Mouse (Mus musculus): ENCODE results near the gene Sbno2. TPM values are rescaled to one million over a fixed set of nuclear protein-coding genes. Genes with fewer than 3 reads are reported as not detected.
"Not testable (repeated sequence)": the region's sequence is repeated elsewhere in the genome, so short reads cannot be mapped to it uniquely, and the experiment has no call there.

Sbno2 gene
- polyA plus RNA-seq, 1 experiment from 2014 or later = 14.8 TPM

DNA sequence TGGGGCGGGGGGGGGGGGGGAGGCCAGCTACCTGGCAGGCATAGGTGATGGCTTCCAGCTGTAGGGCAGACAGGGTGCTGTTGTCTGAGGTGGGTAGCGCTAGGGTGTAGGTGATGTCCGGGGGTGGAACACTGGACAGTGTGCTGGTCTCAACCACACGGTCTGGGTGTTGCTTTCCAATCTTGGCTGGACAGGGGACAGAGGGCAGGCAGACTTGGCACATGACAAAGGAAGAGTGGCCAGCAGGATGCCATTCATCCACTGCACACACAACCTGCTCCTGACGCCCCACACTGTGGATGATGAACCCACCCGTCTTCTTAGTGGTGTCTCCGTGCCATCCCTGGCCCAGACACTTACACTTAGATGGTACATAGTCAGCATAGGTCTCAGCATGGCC lies 36.1 kb downstream of the Sbno2 start:
- no peak overlapping the region for H3K4me3 ChIP-seq (replicated peaks)
- no peaks in the 10 kb centered on the region for H3K27me3 ChIP-seq (replicated peaks)
- no peaks in the 10 kb centered on the region for H3K9me3 ChIP-seq
- H3K9ac ChIP-seq = no peak overlapping the region
- peaks cover 3% of the 10 kb centered on the region for H3K36me3 ChIP-seq
- H3K27ac ChIP-seq = no peak overlapping the region
- no peak overlapping the region for H3K4me2 ChIP-seq
- ATAC-seq (ENCODE audit: insufficient read depth, low FRiP score, low read depth) = no peak
- peaks cover 14% of the 10 kb centered on the region for H3K4me1 ChIP-seq
- WGBS = 86% methylated on average over 6 of the region's 7 CpGs

DNA sequence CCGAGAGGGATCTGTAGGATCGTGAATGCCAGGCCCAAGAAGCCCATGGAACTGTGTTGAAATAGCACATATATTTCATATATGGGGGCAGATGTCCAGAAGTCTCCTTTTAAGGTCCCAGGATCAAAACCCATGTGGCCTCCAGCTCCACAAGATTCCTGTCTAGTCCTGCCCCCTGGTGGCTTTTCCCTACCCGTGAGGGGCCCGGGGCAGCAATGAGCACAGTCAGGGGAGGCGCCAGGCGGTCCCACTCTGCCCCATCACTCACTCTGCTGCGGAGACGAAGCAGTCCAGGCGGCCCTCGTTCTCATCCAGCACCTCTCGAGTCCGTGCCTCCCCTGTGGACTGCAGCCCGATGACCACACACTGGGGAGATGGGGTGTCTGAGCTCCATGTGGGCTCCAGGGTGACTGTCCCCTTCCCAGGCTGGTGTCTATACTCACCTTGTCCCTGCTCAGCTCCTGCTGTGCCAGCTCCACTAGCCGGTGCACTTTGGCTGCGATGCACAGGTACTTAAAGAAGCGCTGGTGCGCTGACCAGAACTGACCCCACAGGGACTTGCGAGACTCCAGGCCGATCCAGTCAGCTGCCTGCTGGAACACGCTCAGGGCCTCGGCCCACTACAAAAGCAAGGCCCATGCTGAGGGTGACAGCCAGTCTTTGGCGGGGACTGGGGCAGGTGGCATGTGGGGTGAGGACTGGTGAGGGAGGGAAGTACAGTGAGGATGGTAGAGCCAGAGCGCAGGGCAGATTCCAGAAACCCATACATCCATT lies 41.3 kb downstream of the Sbno2 start:
- H3K36me3 ChIP-seq = peaks cover 28% of the 10 kb centered on the region
- H3K9me3 ChIP-seq = no peaks in the 10 kb centered on the region
- H3K4me1 ChIP-seq = no peaks in the 10 kb centered on the region
- ATAC-seq (ENCODE audit: insufficient read depth, low FRiP score, low read depth) = no peak
- H3K27ac ChIP-seq = no peak overlapping the region
- H3K4me3 ChIP-seq (replicated peaks) = no peak overlapping the region
- no peaks in the 10 kb centered on the region for H3K27me3 ChIP-seq (replicated peaks)
- 73% methylated on average over 23 of the region's 23 CpGs for WGBS
- no peak overlapping the region for H3K9ac ChIP-seq
- H3K4me2 ChIP-seq = no peak overlapping the region

DNA sequence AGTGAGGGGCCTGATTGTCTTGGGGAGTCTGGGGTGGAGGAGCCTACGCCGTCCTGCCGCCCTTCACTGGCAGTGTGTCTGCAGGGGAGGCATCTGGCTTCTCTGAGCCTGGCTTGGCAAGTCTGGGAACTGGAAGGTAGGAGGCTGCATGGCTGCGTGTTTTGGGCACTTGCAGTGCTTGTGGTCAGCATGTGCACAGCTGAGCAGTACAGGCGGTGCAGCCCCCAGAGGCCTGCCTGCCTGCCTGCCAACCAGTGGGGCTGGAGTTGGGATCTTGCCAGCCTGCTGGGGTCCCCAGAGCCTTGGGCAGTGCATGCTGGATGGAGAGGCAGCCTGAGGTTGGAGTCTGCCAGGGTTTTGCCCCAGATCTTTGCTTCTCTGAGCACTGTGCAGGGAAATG lies 42.3 kb downstream of the Sbno2 start:
- 86% methylated on average over 5 of the region's 5 CpGs for WGBS
- Histone ChIP-seq H3K27me3 (replicated peaks) (no peaks in the 10 kb centered on the region), H3K36me3 (peaks cover 35% of the 10 kb centered on the region), H3K27ac (no peak overlapping the region), H3K4me2 (no peak overlapping the region), H3K9me3 (no peaks in the 10 kb centered on the region), H3K4me1 (no peaks in the 10 kb centered on the region), H3K9ac (no peak overlapping the region), H3K4me3 (replicated peaks) (no peak overlapping the region)
- ATAC-seq (ENCODE audit: insufficient read depth, low FRiP score, low read depth) = no peak

DNA sequence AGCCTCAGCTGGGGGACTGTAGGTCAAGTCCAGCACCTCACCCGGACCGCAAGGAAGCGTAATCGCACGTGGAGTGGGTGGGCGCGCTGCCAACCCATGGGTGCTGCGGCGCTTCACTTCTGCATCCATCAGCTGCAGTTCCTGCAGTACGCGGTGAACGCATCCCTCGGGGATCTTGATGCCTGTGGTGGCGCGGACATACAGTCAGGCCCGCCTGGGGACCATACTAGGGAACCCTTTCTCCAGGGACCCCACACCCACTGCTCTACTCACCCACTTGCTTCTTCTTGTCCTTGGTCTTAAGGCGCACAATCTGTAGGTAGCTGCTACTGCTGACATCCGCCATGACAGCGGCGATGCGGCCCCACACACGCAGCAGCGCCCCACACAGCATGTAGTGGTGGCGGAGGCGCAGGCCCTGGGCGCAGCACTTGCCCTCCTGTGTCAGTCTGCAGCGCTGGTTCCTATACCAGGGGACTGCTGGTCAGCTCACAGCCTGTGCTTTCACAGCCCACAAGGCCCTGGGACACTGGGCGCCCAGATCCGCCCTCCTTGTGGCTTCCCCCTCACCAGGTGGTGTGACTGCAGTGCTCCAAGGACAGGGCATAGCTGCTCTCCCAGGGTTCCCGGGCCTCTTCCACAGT lies 47.6 kb downstream of the Sbno2 start:
- Histone ChIP-seq H3K36me3 (peaks cover 37% of the 10 kb centered on the region), H3K27ac (no peak overlapping the region), H3K27me3 (replicated peaks) (no peaks in the 10 kb centered on the region), H3K9ac (no peak overlapping the region), H3K4me3 (replicated peaks) (no peak overlapping the region), H3K4me2 (no peak overlapping the region), H3K9me3 (no peaks in the 10 kb centered on the region), H3K4me1 (peaks cover 16% of the 10 kb centered on the region)
- 80% methylated on average over 30 of the region's 30 CpGs for WGBS
- no peak for ATAC-seq (ENCODE audit: insufficient read depth, low FRiP score, low read depth)

DNA sequence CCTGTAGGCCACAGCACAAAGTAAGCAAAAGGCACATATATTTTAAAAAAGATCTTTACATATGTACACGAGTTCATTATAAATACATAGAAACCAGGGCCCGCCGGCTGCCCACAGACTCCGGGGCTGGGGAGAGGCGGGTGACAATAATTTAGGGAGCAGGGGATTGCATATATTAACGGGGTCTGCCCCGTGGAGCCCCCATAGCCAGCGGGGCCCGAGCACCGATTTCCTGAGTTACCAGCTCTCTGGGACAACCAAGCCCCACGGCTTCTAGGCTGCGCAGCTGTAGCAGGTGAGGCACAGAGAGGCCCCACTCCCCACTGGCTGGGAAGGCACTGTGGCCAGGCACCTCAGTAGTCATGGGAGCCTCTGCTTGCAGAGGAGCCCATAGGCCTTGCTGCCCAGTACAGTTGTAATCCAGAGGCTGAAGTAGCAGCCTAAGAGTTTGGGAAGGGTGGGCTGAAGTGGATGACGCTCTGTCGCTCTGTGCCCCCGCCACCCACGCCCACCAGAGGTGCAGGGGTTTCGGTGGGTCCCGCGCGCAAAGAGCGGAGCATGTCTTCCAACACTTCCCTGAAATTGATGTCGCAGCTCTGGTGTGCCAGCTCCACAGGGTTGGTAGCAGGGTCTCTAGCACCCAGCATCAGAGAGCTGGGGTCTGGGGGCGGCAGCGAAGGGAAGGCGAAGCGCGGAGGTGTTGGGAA lies 48.2 kb downstream of the Sbno2 start:
- Histone ChIP-seq H3K4me2 (no peak overlapping the region), H3K4me3 (replicated peaks) (no peak overlapping the region), H3K27ac (no peak overlapping the region), H3K36me3 (peaks cover 31% of the 10 kb centered on the region), H3K4me1 (peaks cover 22% of the 10 kb centered on the region), H3K9me3 (no peaks in the 10 kb centered on the region), H3K27me3 (replicated peaks) (no peaks in the 10 kb centered on the region), H3K9ac (no peak overlapping the region)
- ATAC-seq (ENCODE audit: insufficient read depth, low FRiP score, low read depth) = no peak
- WGBS = 88% methylated on average over 27 of the region's 27 CpGs

DNA sequence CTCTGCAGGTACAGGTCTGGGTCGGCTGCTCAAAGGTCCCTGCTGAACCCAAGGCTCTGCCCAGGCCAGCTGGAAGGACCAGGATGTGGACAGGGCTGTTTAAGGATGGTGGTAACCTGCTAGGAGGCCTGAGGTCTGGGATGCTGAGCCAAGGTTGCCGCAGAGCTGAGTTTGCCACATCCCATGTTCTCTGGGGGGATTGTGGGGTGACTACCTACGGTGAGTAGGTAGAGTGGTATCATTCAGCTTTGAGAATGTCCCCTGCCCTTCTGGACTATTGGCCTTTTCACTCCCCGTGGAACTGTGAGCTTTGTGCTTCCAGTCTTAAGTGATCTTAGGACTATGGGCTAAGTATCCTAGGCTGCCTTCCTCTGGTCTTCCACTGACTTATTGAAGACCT lies 48.9 kb downstream of the Sbno2 start:
- H3K4me1 ChIP-seq = peaks cover 25% of the 10 kb centered on the region
- H3K27me3 ChIP-seq (replicated peaks) = no peaks in the 10 kb centered on the region
- ATAC-seq (ENCODE audit: insufficient read depth, low FRiP score, low read depth) = no peak
- no peak overlapping the region for H3K9ac ChIP-seq
- no peak overlapping the region for H3K4me2 ChIP-seq
- WGBS = 83% methylated on average over 4 of the region's 4 CpGs
- H3K27ac ChIP-seq = no peak overlapping the region
- H3K9me3 ChIP-seq = no peaks in the 10 kb centered on the region
- H3K4me3 ChIP-seq (replicated peaks) = no peak overlapping the region
- H3K36me3 ChIP-seq = peaks cover 29% of the 10 kb centered on the region

DNA sequence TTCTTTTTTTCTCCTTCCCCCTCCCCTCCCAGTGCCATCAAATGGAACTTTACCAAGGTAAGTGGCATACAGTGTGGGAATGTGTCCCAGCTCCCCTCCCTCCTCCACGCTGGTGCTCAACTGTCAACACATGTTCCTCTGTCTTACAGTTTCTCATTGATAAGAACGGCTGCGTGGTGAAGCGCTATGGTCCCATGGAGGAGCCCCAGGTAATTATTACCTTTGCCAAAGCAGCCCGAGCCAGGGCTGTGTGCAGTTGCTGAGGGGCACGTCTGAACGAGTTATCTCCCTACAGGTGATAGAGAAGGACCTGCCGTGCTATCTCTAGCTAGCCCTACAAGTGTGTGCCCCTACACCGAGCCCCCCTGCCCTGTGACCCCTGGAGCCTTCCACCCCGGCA lies 49.5 kb downstream of the Sbno2 start:
- Histone ChIP-seq H3K4me2 (no peak overlapping the region), H3K27me3 (replicated peaks) (no peaks in the 10 kb centered on the region), H3K27ac (peak overlapping the region; percentile 18; the same call in 1 of the 2 replicates), H3K9ac (no peak overlapping the region), H3K4me3 (replicated peaks) (no peak overlapping the region), H3K4me1 (peaks cover 28% of the 10 kb centered on the region), H3K36me3 (peaks cover 29% of the 10 kb centered on the region), H3K9me3 (no peaks in the 10 kb centered on the region)
- 68% methylated on average over 10 of the region's 10 CpGs for whole genome bisulfite sequencing
- ATAC-seq (ENCODE audit: insufficient read depth, low FRiP score, low read depth) = no peak

DNA sequence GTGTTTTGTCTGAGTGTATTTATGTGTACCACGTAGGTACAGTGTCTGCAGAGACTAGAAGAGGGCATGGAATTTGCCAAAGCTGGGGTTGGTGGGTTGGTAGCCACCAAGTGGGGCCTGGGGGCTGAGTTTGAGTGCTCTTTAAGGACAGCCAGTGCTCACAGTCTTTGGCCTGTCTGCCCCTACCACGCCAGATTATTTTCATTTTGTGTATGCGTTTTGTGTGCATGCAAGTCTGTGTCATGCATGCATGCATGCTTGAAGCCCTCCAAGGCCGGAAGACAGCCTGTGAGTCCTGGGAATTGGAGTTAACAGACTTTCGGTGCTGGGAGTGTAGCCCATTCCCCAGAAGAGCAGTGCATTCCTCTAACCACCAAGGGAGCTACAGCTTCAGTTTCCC lies 50.0 kb downstream of the Sbno2 start:
- 70% methylated on average over 5 of the region's 5 CpGs for WGBS
- no peaks in the 10 kb centered on the region for H3K27me3 ChIP-seq (replicated peaks)
- no peak overlapping the region for H3K9ac ChIP-seq
- H3K27ac ChIP-seq = peak overlapping the region; percentile 18
- H3K4me2 ChIP-seq = peak overlapping the region; percentile 77
- ATAC-seq (ENCODE audit: insufficient read depth, low FRiP score, low read depth) = no peak
- peaks cover 28% of the 10 kb centered on the region for H3K4me1 ChIP-seq
- H3K36me3 ChIP-seq = peaks cover 29% of the 10 kb centered on the region
- no peaks in the 10 kb centered on the region for H3K9me3 ChIP-seq
- peak overlapping the region; percentile 81 for H3K4me3 ChIP-seq (replicated peaks)

DNA sequence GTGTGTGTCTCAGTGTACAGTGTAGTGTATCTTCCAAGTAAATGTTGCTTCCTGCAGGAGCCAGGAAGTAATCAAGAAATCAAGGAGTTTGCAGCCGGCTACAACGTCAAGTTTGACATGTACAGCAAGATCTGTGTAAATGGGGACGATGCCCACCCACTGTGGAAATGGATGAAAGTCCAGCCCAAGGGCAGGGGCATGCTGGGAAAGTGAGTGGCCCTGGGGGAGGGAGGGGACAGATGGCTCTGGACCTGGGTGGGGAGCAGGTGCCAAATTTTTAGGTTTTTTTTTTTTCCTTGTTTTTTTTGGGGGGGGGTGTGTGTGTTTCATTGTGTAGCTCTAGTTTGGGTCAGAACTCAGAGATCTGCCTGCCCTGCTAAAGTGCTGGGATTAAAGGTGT lies 50.5 kb downstream of the Sbno2 start:
- H3K27me3 ChIP-seq (replicated peaks); H3K9me3 ChIP-seq; H3K9ac ChIP-seq; H3K27ac ChIP-seq; ATAC-seq (ENCODE audit: insufficient read depth, low FRiP score, low read depth): not testable (repeated sequence)
- Histone ChIP-seq H3K4me2 (peak overlapping the region; percentile 77), H3K36me3 (peaks cover 29% of the 10 kb centered on the region), H3K4me3 (replicated peaks) (peak overlapping the region; percentile 81), H3K4me1 (peaks cover 28% of the 10 kb centered on the region)
- 18% methylated on average over 3 of the region's 3 CpGs for WGBS

DNA sequence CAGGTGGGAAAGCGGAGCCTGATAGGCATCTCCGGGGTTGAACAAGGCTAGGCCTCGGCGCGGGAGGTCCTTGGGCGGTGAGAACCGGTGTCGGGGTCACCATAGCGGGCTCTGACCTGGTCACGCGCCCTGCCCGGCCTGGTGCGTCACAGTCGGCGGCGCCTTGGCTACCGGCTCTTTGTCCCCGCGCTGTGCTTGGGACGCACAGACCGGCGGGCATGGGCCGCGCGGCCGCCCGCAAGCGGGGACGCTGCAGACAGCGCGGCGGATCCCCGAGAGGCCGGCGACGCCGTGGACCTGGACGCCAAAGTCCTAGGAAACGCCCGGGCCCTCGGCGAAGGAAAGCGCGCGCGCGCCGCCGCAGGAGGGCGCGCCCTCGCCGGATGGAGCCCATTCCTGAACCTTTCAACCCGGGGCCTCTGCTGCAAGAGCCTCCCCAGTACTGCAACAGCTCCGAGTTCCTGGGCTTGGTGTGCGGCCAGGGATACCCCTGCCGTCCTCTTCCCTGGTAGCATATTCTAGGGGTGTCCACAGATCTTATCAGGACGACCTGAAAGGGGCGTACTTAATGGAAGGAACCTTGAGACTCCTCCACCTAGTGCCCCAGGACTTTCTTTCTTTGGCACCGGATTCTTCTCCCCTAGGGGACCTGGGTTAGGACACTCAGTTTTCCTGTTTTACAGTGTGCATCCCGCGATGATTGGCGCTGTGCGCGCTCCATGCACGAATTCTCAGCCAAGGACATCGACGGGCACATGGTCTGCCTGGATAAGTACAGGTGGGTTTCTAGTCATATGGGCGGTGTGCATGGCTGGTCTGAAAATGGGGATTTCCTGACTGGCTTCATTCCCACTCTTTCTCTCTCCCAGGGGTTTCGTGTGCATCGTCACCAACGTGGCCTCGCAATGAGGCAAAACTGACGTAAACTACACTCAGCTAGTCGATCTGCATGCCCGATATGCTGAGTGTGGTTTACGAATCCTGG lies 51.2 kb downstream of the Sbno2 start:
- peaks cover 28% of the 10 kb centered on the region for H3K4me1 ChIP-seq
- peak overlapping the region; percentile 81 for H3K4me3 ChIP-seq (replicated peaks)
- H3K9me3 ChIP-seq = no peaks in the 10 kb centered on the region
- under 1% methylated on average over 73 of the region's 77 CpGs for WGBS
- H3K4me2 ChIP-seq = peak overlapping the region; percentile 77
- H3K9ac ChIP-seq = peak overlapping the region; percentile 94
- peaks cover 26% of the 10 kb centered on the region for H3K36me3 ChIP-seq
- peak; percentile 30 for ATAC-seq (ENCODE audit: insufficient read depth, low FRiP score, low read depth)
- no peaks in the 10 kb centered on the region for H3K27me3 ChIP-seq (replicated peaks)
- H3K27ac ChIP-seq = peak overlapping the region; percentile 98

DNA sequence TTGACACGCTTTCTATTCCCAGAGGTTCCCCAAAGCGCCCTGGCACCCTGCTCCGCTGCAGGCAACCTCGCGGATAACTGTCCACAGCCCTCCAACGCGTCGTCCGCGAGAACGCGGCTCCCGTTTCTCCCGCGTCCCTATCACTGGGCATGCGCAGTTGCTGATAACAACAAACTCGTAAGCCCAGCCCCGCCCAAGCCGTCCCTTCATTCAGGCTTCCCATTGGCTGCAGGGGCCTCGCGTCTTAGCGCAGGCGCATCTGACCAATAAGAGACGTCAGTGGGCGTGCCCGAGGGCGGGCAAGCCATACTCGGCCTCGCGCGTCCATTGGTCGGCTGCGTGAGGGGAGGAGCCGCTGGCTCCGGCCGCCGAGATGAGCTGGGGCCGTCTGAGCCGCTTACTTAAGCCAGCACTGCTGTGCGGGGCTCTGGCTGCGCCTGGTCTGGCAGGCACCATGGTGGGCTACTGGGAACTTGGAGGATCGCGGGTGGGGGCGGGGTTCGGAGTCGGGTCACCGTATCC lies 52.1 kb downstream of the Sbno2 start:
- Histone ChIP-seq H3K4me1 (peaks cover 31% of the 10 kb centered on the region), H3K36me3 (peaks cover 21% of the 10 kb centered on the region), H3K9me3 (no peaks in the 10 kb centered on the region), H3K27me3 (replicated peaks) (no peaks in the 10 kb centered on the region), H3K4me2 (peak overlapping the region; percentile 77), H3K27ac (peak overlapping the region; percentile 98), H3K9ac (peak overlapping the region; percentile 94), H3K4me3 (replicated peaks) (peak overlapping the region; percentile 81)
- ATAC-seq (ENCODE audit: insufficient read depth, low FRiP score, low read depth) = peak; percentile 95
- under 1% methylated on average over 47 of the region's 47 CpGs for WGBS

Data from stomach, embryonic 15.5 days (tissue).